Mouse (Mus musculus) layer of hippocampus, adult 8-10 months (tissue): ENCODE measurements around the gene Col7a1. TPM values are rescaled to one million over a fixed set of nuclear protein-coding genes. Genes with fewer than 3 reads are reported as not detected.
A peak's percentile ranks its signal among the peaks of the same experiment; 100 is the strongest.

Experiments used
- DNase-seq, 2 experiments: peaks; one replicate each; pipeline ENCODE4 v3.0.0; 2022; ENCODE audit warnings: low spot score in 2 of 2
- total RNA-seq, 4 experiments: library from RNA; stranded (reverse); gene quantifications; 2 replicates each; pipeline ENCODE4 v1.2.4; 2022

Gene Col7a1
- total RNA-seq: 1 to 10 TPM; 1.9 to 4.3 (median 3.9) TPM

GRCm38 (mm10) chr9:108953081-108953636, at the start of gene Col7a1:
Gene Col7a1 (plus strand): TSS chr9:108953586.
- no peak for DNase-seq

- DNase-seq: no peak
These were observed 41.1 kb upstream of the Col7a1 start for GRCm38 (mm10) chr9:108912308-108912707.

GRCm38 (mm10) chr9:108913161-108913560, 40.2 kb upstream of the Col7a1 start:
- no peak for DNase-seq

- DNase-seq: no peak
These were observed 39.8 kb upstream of the Col7a1 start for GRCm38 (mm10) chr9:108913621-108914020.

GRCm38 (mm10) chr9:108914491-108914890, 38.9 kb upstream of the Col7a1 start, which contains the start of gene Tmem89:
Gene Tmem89 (plus strand): TSS chr9:108914619.
- peak; percentile 65 to 77 for DNase-seq

GRCm38 (mm10) chr9:108925897-108926296, 27.5 kb upstream of the Col7a1 start:
- DNase-seq: no peak

GRCm38 (mm10) chr9:108928424-108928823, 25.0 kb upstream of the Col7a1 start:
- no peak for DNase-seq

GRCm38 (mm10) chr9:108935991-108936390, 17.4 kb upstream of the Col7a1 start:
- no peak for DNase-seq

- peak; percentile 92 to 96 for DNase-seq
These were observed 16.7 kb upstream of the Col7a1 start, which contains the start of gene Uqcrc1 for GRCm38 (mm10) chr9:108936418-108937364. Gene Uqcrc1 (plus strand): TSS chr9:108936633.

- DNase-seq: no peak
These were observed 8.3 kb upstream of the Col7a1 start for GRCm38 (mm10) chr9:108945111-108945510.

- no peak for DNase-seq
These were observed 7.8 kb upstream of the Col7a1 start for GRCm38 (mm10) chr9:108945608-108946007.

GRCm38 (mm10) chr9:108949231-108949966, 4.0 kb upstream of the Col7a1 start:
- no peak for DNase-seq

GRCm38 (mm10) chr9:108949967-108950728, 3.2 kb upstream of the Col7a1 start:
- no peak for DNase-seq

GRCm38 (mm10) chr9:108955241-108955640, 1.9 kb downstream of the Col7a1 start:
- DNase-seq: no peak

- no peak for DNase-seq
These were observed 2.5 kb downstream of the Col7a1 start for GRCm38 (mm10) chr9:108955846-108956245.

- DNase-seq: no peak
These were observed 10.2 kb downstream of the Col7a1 start for GRCm38 (mm10) chr9:108963577-108963976.

GRCm38 (mm10) chr9:108964338-108964737, 11.0 kb downstream of the Col7a1 start:
- no peak for DNase-seq

- no peak for DNase-seq
These were observed 17.2 kb downstream of the Col7a1 start for GRCm38 (mm10) chr9:108970623-108971022.

GRCm38 (mm10) chr9:108976483-108976882, 23.1 kb downstream of the Col7a1 start:
- DNase-seq: no peak

- no peak for DNase-seq
These were observed 24.6 kb downstream of the Col7a1 start for GRCm38 (mm10) chr9:108977966-108978365.

- no peak for DNase-seq
These were observed 29.1 kb downstream of the Col7a1 start for GRCm38 (mm10) chr9:108982498-108982897.
